Mouse (Mus musculus) forebrain, embryonic 16.5 days (tissue): ENCODE results near the gene Robo2. TPM values are rescaled to one million over a fixed set of nuclear protein-coding genes. Genes with fewer than 3 reads are reported as not detected.

Experiments used
- ATAC-seq: fragments of 200-750 bp; cut with Nextera tagmentation; 2 replicates; pipeline ENCODE4 v1.8.0; 2017; ENCODE audit warnings: mild to moderate bottlenecking, moderate library complexity
- H3K27ac ChIP-seq: fragments of 300-500 bp; sonication (generic); 2 replicates; pipeline ENCODE4 v1.5.1; 2014; ENCODE audit warnings: low read length, control low read depth
- H3K27me3 ChIP-seq: fragments of 300-500 bp; sonication (generic); replicated peaks from 2 replicates; pipeline ENCODE4 v1.6.1; 2014; ENCODE audit warnings: low read length; ENCODE audit not compliant: control insufficient read depth, insufficient read depth
- H3K36me3 ChIP-seq: fragments of 300-500 bp; sonication (generic); 2 replicates; pipeline ENCODE4 v1.6.1; 2014; ENCODE audit not compliant: control insufficient read depth, insufficient read depth
- H3K4me1 ChIP-seq: fragments of 300-500 bp; sonication (generic); replicated peaks from 2 replicates; pipeline ENCODE4 v1.6.1; 2014; ENCODE audit warnings: low read length; ENCODE audit not compliant: control insufficient read depth, insufficient read depth
- H3K4me2 ChIP-seq: fragments of 300-500 bp; sonication (generic); 2 replicates; pipeline ENCODE4 v1.6.1; 2014; ENCODE audit warnings: mild to moderate bottlenecking, low read length, control low read depth
- H3K4me3 ChIP-seq: fragments of 300-500 bp; sonication (generic); replicated peaks from 2 replicates; pipeline ENCODE4 v1.5.1; 2014; ENCODE audit warnings: mild to moderate bottlenecking, low read length, control low read depth
- H3K9ac ChIP-seq: fragments of 300-500 bp; sonication (generic); replicated peaks from 2 replicates; pipeline ENCODE4 v1.6.1; 2014; ENCODE audit warnings: low read depth, low read length, control low read depth
- H3K9me3 ChIP-seq: fragments of 300-500 bp; sonication (generic); 2 replicates; pipeline ENCODE4 v1.6.1; 2016; ENCODE audit warnings: low read length; ENCODE audit not compliant: control insufficient read depth
- WGBS: fragments of 180-500 bp; shearing (Covaris S2); extraction: QIAGEN DNeasy Blood & Tissue Kit; methylation state at CpG from one replicate; pipeline ENCODE4 v1.1.7; 2014; 5-methylcytosine and 5-hydroxymethylcytosine counted together
- polyA plus RNA-seq: library from polyadenylated mRNA; unstranded; fragments of >200 nt; fragmentation: Nextera tagmentation; extraction: Ambion mirVana; gene quantifications from 2 replicates; pipeline ENCODE4 v1.2.1, GENCODE M21; 2015

Gene Robo2
- polyA plus RNA-seq, 1 experiment from 2014 or later = 132 TPM

DNA sequence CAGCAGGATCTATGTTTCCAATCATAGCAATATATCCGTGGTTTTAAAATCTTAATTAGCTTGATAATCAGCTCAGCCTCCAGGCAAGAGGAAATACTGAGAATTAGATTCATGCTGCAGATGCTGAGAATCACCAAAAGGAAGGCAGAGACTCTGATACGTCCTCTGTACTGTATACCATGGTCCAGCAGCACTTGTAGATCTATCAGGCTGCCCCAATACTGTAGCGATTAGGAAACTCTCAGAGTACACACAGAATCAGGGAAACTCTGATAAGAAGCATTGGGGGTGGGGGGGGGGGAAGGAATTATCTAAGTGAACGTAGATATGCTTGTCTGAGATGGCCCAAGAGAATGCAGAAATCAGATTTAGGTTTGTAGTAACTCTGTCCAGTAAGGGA, 496.7 kb downstream of the Robo2 start:
- Histone ChIP-seq H3K4me2 (no peak overlapping the region), H3K4me1 (no peaks in the 10 kb centered on the region)
- ATAC-seq = no peak

DNA sequence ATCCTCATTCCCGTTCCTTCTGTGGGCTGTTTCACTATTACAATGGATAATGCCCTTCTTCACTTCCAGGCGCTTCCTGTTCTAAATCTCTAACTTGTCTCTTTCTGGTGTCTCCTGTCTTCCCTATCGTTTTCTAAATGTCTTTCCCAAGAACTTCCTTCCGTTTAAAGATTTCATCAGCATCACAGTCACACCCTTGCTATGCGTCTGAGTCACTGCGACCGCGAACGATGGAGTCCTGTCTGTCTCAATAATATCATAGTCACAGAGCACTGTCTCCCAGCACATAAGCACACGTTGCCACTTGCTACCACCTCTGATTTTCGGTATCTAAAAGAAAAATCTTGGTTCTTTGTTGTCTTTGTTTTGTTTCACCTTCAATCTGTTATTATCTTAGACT, 503.1 kb downstream of the Robo2 start:
- WGBS = 88% methylated on average over 11 of the region's 11 CpGs
- ATAC-seq = no peak
- Histone ChIP-seq H3K9ac (no peak overlapping the region), H3K9me3 (no peaks in the 10 kb centered on the region), H3K36me3 (peaks cover 7% of the 10 kb centered on the region; the same call in 1 of the 2 replicates), H3K4me3 (no peak overlapping the region), H3K4me2 (no peak overlapping the region), H3K27ac (no peak overlapping the region), H3K4me1 (no peaks in the 10 kb centered on the region), H3K27me3 (no peaks in the 10 kb centered on the region)

More for the DNA sequence above, 496.7 kb downstream of the Robo2 start:
- H3K36me3 ChIP-seq = no peaks in the 10 kb centered on the region
- no peaks in the 10 kb centered on the region for H3K9me3 ChIP-seq
- no peak overlapping the region for H3K4me3 ChIP-seq
- no peak overlapping the region for H3K9ac ChIP-seq
- no peak overlapping the region for H3K27ac ChIP-seq
- 79% methylated on average over 4 of the region's 4 CpGs for WGBS
- no peaks in the 10 kb centered on the region for H3K27me3 ChIP-seq

DNA sequence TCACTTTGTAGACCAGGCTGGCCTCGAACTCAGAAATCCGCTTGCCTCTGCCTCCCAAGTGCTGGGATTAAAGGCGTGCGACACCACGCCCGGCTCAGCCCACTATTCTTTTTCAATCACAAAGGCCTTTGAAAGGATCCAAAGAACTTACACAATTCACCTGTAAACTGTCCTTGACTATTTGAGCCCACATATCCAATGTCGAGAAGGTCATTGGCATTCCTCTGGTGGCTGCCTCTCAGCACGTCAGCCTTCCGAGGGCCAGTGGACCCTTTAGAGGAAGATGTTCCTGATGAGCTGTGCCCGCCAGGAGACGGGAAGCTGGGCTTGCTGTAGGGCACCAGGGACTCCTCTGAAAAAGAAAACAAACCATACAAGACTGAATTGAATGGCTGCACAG, 514.8 kb downstream of the Robo2 start:
- H3K27ac ChIP-seq = no peak overlapping the region
- 93% methylated on average over 11 of the region's 11 CpGs for WGBS

DNA sequence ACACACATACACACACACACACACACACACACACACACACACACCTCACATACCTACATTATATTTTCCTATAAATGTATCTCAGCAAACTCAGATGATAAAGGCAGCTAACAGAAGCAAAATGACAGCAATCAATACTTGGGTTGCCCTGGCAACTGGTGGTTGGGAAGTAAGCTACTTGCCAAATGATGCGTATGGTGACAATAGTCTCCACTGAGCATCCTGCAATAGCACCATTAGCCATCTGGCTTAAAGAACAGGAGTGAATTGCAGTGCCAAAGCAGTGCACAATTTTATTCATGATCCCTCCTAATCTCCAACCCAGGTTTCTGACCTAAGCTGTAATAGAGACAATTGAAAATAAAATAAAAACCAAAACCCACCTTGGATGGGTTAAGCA, 529.7 kb downstream of the Robo2 start:
- Histone ChIP-seq H3K4me1 (no peaks in the 10 kb centered on the region), H3K36me3 (no peaks in the 10 kb centered on the region), H3K27ac (no peak overlapping the region), H3K27me3 (no peaks in the 10 kb centered on the region), H3K4me3 (no peak overlapping the region), H3K9me3 (no peaks in the 10 kb centered on the region), H3K4me2 (no peak overlapping the region), H3K9ac (no peak overlapping the region)
- 24% methylated on average over 1 of the region's 1 CpGs for WGBS
- 0 out of 2 replicates have a peak, but pooled peaks have one; percentile 36 for ATAC-seq

More for the DNA sequence above, 514.8 kb downstream of the Robo2 start:
- Histone ChIP-seq H3K27me3 (no peaks in the 10 kb centered on the region), H3K36me3 (no peaks in the 10 kb centered on the region), H3K4me2 (no peak overlapping the region), H3K4me1 (no peaks in the 10 kb centered on the region), H3K9ac (no peak overlapping the region), H3K9me3 (no peaks in the 10 kb centered on the region), H3K4me3 (no peak overlapping the region)
- no peak for ATAC-seq

DNA sequence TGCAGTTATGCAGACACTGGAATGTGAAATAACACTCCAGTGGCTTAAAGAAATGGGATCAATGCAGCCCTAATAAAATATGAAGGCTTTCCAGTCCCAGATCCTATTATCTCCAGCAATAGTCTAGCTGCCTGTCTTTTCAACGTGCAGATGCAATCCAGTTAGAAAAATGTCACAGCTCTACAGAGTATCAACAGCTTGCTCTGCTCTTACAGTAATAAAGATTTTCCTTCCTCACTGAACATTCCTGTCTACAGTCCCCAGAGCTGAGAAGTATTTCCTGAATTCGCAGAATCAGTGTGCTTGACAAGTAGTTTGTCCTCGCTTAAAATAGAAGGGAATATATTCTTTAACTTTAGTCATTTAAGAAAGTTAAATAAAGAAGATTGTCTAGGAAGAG, 533.7 kb downstream of the Robo2 start:
- ATAC-seq = no peak; the same call in 1 of the 2 replicates
- Histone ChIP-seq H3K27me3 (no peaks in the 10 kb centered on the region), H3K9me3 (no peaks in the 10 kb centered on the region), H3K4me1 (no peaks in the 10 kb centered on the region), H3K36me3 (no peaks in the 10 kb centered on the region), H3K9ac (no peak overlapping the region), H3K4me3 (no peak overlapping the region), H3K27ac (no peak overlapping the region), H3K4me2 (no peak overlapping the region)
- 74% methylated on average over 3 of the region's 3 CpGs for WGBS

GRCm38 (mm10) chr16:73874991-73875390, 536.6 kb downstream of the Robo2 start:
- Histone ChIP-seq H3K36me3 (no peaks in the 10 kb centered on the region), H3K4me2 (no peak overlapping the region)

DNA sequence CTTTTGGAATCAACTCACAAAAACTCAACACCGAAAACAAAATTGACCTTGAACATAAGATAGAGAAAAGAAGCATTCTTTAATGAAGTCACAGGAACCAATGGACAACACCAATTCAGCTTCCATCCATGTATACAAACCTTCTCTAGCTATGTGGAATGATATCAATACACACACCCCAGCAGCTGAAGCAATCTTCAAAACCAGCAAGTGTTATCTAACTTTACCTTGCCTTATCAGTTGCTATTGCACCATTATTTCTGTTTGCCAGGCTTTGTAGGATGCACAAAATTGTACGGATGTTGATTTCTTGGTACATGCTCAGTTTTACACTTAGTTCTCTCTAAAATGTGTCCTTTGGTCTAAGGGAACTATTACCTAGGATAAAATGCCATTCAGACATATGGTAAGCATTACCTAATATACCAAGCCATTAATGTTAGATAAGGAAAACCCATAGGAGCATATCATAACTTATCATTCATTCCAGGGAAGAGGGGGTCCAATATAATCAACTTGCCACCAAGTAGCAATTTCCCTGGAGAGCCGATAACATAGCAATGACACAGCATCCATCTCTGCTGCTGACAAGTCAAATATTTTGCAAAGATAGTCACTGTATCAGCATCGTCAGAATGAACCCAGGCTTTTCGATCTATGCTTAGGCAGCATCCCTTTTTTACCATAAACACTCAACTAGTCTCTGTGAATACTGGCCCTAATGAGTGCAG, 537.6 kb downstream of the Robo2 start:
- H3K4me2 ChIP-seq = no peak overlapping the region
- no peaks in the 10 kb centered on the region for H3K27me3 ChIP-seq
- H3K9me3 ChIP-seq = no peaks in the 10 kb centered on the region
- H3K27ac ChIP-seq = no peak overlapping the region
- no peak for ATAC-seq
- H3K4me3 ChIP-seq = no peak overlapping the region
- H3K4me1 ChIP-seq = no peaks in the 10 kb centered on the region
- H3K36me3 ChIP-seq = no peaks in the 10 kb centered on the region
- WGBS = 95% methylated on average over 5 of the region's 5 CpGs
- H3K9ac ChIP-seq = no peak overlapping the region

More at GRCm38 (mm10) chr16:73874991-73875390, 536.6 kb downstream of the Robo2 start:
- Histone ChIP-seq H3K9me3 (no peaks in the 10 kb centered on the region), H3K27me3 (no peaks in the 10 kb centered on the region), H3K9ac (no peak overlapping the region), H3K4me1 (no peaks in the 10 kb centered on the region), H3K27ac (no peak overlapping the region), H3K4me3 (no peak overlapping the region)
- no peak for ATAC-seq
- 89% methylated on average over 2 of the region's 2 CpGs for WGBS

GRCm38 (mm10) chr16:73870296-73870695, 541.3 kb downstream of the Robo2 start:
- Histone ChIP-seq H3K9ac (no peak overlapping the region), H3K4me2 (no peak overlapping the region), H3K4me1 (no peaks in the 10 kb centered on the region), H3K27ac (no peak overlapping the region), H3K4me3 (no peak overlapping the region), H3K27me3 (no peaks in the 10 kb centered on the region), H3K36me3 (no peaks in the 10 kb centered on the region), H3K9me3 (no peaks in the 10 kb centered on the region)
- WGBS = 60% methylated on average over 5 of the region's 5 CpGs
- ATAC-seq = no peak

- whole genome bisulfite sequencing = 85% methylated on average over 7 of the region's 7 CpGs
- Histone ChIP-seq H3K4me1 (peaks cover 3% of the 10 kb centered on the region; the same call in 1 of the 2 replicates), H3K9me3 (no peaks in the 10 kb centered on the region), H3K27me3 (no peaks in the 10 kb centered on the region), H3K27ac (no peak overlapping the region), H3K9ac (no peak overlapping the region), H3K4me3 (no peak overlapping the region), H3K4me2 (no peak overlapping the region), H3K36me3 (no peaks in the 10 kb centered on the region)
- no peak for ATAC-seq
These were observed 542.0 kb downstream of the Robo2 start for GRCm38 (mm10) chr16:73869527-73870212.
